In the genomic region with DNA sequence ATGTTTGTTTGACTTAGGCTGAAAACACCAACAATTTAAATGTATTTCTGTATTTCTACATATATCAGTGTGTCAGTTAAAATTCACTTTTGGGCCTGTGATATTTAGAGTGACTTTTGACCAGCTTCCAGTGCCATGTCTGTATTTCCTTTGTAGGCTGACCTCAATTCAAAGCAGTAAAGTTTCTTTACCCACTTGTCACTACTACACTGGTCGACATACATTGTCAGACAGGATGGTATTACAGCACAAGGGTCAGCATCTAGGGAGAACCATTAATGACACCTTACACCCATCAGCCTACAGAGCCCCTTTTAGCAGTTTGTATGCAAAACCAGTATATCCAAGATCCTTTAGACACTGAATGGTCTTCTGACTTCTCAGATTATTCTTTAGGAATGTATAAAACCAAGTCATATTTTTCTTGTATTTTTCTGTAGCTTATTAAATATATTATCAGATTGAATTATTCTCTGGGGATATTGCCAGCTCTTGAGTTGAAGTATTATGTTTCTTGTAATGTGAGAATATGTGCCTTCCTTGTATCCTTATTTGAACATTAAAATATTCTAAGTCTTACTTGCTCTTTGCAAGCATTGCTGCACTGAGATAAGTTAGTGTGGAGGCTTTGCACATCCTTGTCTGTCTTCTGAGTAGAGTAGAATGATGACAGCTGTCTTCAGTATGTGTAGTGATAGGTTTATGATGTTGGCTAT, we compare ENCODE assay signal across 5 mouse cellular contexts. TPM values are rescaled to one million over a fixed set of nuclear protein-coding genes. Genes with fewer than 3 reads are reported as not detected.
"Had no signal": no experiment of that assay in that cellular context is flagged by ENCODE, and none has a peak within 500 bp of the region (broad histone marks: within the 10 kb centered on the region; RNA-seq: fewer than 3 reads in every experiment).

No protein-coding gene starts in this region.

RNA-seq across cellular contexts. Expression of a gene that starts 10.3 kb away (rescaled TPM):
- total RNA-seq: layer of hippocampus, adult 2 months had no signal
- polyA plus RNA-seq: intestine, postnatal 0 days; liver, embryonic 15.5 days; lung, adult 2 months; midbrain, embryonic 15.5 days had no signal
